Mouse (Mus musculus) myocyte (in vitro differentiated cells): Measurements from ENCODE around the gene Rgr. TPM values are rescaled to one million over a fixed set of nuclear protein-coding genes. Genes with fewer than 3 reads are reported as not detected.

Experiments used
- H3K27me3 ChIP-seq: one replicate; pipeline ENCODE4 v1.6.1; 2011; ENCODE audit not compliant: control insufficient read depth, insufficient read depth, insufficient read length
- H3K36me3 ChIP-seq: one replicate; pipeline ENCODE4 v1.6.1; 2011; ENCODE audit not compliant: control insufficient read depth, insufficient read depth
- H3K4me2 ChIP-seq: one replicate; pipeline ENCODE4 v1.6.1; 2011; ENCODE audit warnings: low read depth, control low read depth
- H3K4me3 ChIP-seq: one replicate; pipeline ENCODE4 v1.5.1; 2011; ENCODE audit warnings: mild to moderate bottlenecking, control low read depth, moderate library complexity
- H3K79me2 ChIP-seq: one replicate; pipeline ENCODE4 v1.6.1; 2011; ENCODE audit not compliant: control insufficient read depth, insufficient read depth
- H3ac ChIP-seq: one replicate; pipeline ENCODE4 v1.6.1; 2011; ENCODE audit not compliant: control insufficient read depth, insufficient read length
- CEBPB ChIP-seq: IDR thresholded peaks from 2 replicates; pipeline ENCODE4 v1.6.1; 2011; ENCODE audit warnings: mild to moderate bottlenecking, moderate library complexity; ENCODE audit not compliant: poor library complexity, insufficient read depth, severe bottlenecking
- E2F4 ChIP-seq: IDR thresholded peaks from one replicate; pipeline ENCODE4 v1.6.1; 2011; ENCODE audit warnings: mild to moderate bottlenecking, control low read depth, moderate library complexity; ENCODE audit not compliant: insufficient read depth
- MAX ChIP-seq: IDR thresholded peaks from one replicate; pipeline ENCODE4 v1.6.1; 2011; ENCODE audit warnings: low read depth, mild to moderate bottlenecking, control low read depth
- MYOD1 ChIP-seq, 3 experiments: IDR thresholded peaks; one replicate each; pipeline ENCODE4 v1.6.1; 2011; ENCODE audit warnings: control low read depth in 2 of 3, low read depth in 2 of 3, mild to moderate bottlenecking in 2 of 3, moderate library complexity in 1 of 3; ENCODE audit not compliant: insufficient read length in 2 of 3, control insufficient read depth in 1 of 3
- MYOG ChIP-seq, 3 experiments: IDR thresholded peaks; one replicate each; pipeline ENCODE4 v1.6.1; 2011; ENCODE audit warnings: control low read depth in 2 of 3, low read depth in 2 of 3, mild to moderate bottlenecking in 2 of 3; ENCODE audit not compliant: insufficient read length in 2 of 3, control insufficient read depth in 1 of 3, insufficient read depth in 1 of 3
- POLR2A ChIP-seq: IDR thresholded peaks from one replicate; pipeline ENCODE4 v1.6.1; 2011; ENCODE audit warnings: low read depth, mild to moderate bottlenecking, control low read depth, moderate library complexity; ENCODE audit not compliant: insufficient read length
- POLR2AphosphoS2 ChIP-seq: IDR thresholded peaks from one replicate; pipeline ENCODE4 v1.6.1; 2011; ENCODE audit warnings: low read depth, control low read depth; ENCODE audit not compliant: insufficient read length
- REST ChIP-seq: IDR thresholded peaks from one replicate; pipeline ENCODE4 v1.6.1; 2011; ENCODE audit warnings: mild to moderate bottlenecking, control low read depth, moderate library complexity; ENCODE audit not compliant: insufficient read depth, insufficient read length
- SRF ChIP-seq: IDR thresholded peaks from one replicate; pipeline ENCODE4 v1.6.1; 2011; ENCODE audit warnings: low read depth; ENCODE audit not compliant: control insufficient read depth, insufficient read length
- TCF12 ChIP-seq: IDR thresholded peaks from one replicate; pipeline ENCODE4 v1.6.1; 2011; ENCODE audit warnings: mild to moderate bottlenecking, control low read depth; ENCODE audit not compliant: poor library complexity, insufficient read depth, severe bottlenecking
- TCF3 ChIP-seq: IDR thresholded peaks from one replicate; pipeline ENCODE4 v1.6.1; 2011; ENCODE audit warnings: low read depth, control low read depth; ENCODE audit not compliant: insufficient read length
- USF1 ChIP-seq: IDR thresholded peaks from one replicate; pipeline ENCODE4 v1.6.1; 2011; ENCODE audit warnings: low read depth, mild to moderate bottlenecking, control low read depth, moderate library complexity
- polyA plus RNA-seq: library from polyadenylated mRNA; unstranded; fragments of >200 nt; fragmentation: generic; extraction: Trizol; gene quantifications from one replicate; pipeline ENCODE4 v1.2.1, GENCODE M21; 2012; ENCODE audit warnings: missing spikeins

The Rgr gene
- polyA plus RNA-seq, 1 experiment = not detected

- Histone ChIP-seq H3K79me2 (no peaks in the 10 kb centered on the region), H3K36me3 (no peaks in the 10 kb centered on the region), H3K4me2 (no peak overlapping the region), H3K27me3 (peaks cover 9% of the 10 kb centered on the region), H3K4me3 (no peak overlapping the region), H3ac (no peak overlapping the region)
- TF ChIP-seq MAX (no peak), USF1 (no peak), MYOD1 (IDR thresholded peaks at IDR 0.05; ENCODE audit: control insufficient read depth in 1 of 3, insufficient read length in 2 of 3, low read depth in 2 of 3) (no peak)
Measured at GRCm38 (mm10) chr14:37034432-37034831, 14.3 kb downstream of the Rgr start.

- Histone ChIP-seq H3ac (no peak overlapping the region), H3K4me3 (no peak overlapping the region), H3K4me2 (peak overlapping the region; percentile 99), H3K36me3 (no peaks in the 10 kb centered on the region), H3K27me3 (peaks cover 9% of the 10 kb centered on the region), H3K79me2 (no peaks in the 10 kb centered on the region)
- peak in 1 of 3 experiments; percentile 12 for TF ChIP-seq MYOD1 (IDR thresholded peaks at IDR 0.05; ENCODE audit: control insufficient read depth in 1 of 3, insufficient read length in 2 of 3, low read depth in 2 of 3)
- TF ChIP-seq MYOG (IDR thresholded peaks at IDR 0.05; ENCODE audit: control insufficient read depth in 1 of 3, insufficient read depth in 1 of 3, insufficient read length in 2 of 3, low read depth in 2 of 3) = peak in 1 of 3 experiments; percentile 7
- no peak for TF ChIP-seq SRF
Measured at GRCm38 (mm10) chr14:37033241-37033640, 15.5 kb downstream of the Rgr start.

- H3K4me2 ChIP-seq = peak overlapping the region; percentile 99
- TF ChIP-seq USF1 (no peak), TCF3 (peak; percentile 89), SRF (no peak), MYOD1 (IDR thresholded peaks at IDR 0.05; ENCODE audit: control insufficient read depth in 1 of 3, insufficient read length in 2 of 3, low read depth in 2 of 3) (peak in 2 of 3 experiments; percentile 98 to 99), MAX (no peak), CEBPB (no peak), E2F4 (no peak), MYOG (IDR thresholded peaks at IDR 0.05; ENCODE audit: control insufficient read depth in 1 of 3, insufficient read depth in 1 of 3, insufficient read length in 2 of 3, low read depth in 2 of 3) (peak; percentile 56 to 96 (median 95)), POLR2A (no peak), POLR2AphosphoS2 (no peak), TCF12 (peak; percentile 84), REST (no peak)
- H3K79me2 ChIP-seq = no peaks in the 10 kb centered on the region
- no peaks in the 10 kb centered on the region for H3K36me3 ChIP-seq
- peaks cover 9% of the 10 kb centered on the region for H3K27me3 ChIP-seq
- H3K4me3 ChIP-seq = no peak overlapping the region
- no peak overlapping the region for H3ac ChIP-seq
Measured at GRCm38 (mm10) chr14:37032481-37033104, 16.2 kb downstream of the Rgr start.

- no peak overlapping the region for H3K4me2 ChIP-seq
- peaks cover 14% of the 10 kb centered on the region for H3K27me3 ChIP-seq
- H3K36me3 ChIP-seq = no peaks in the 10 kb centered on the region
- H3ac ChIP-seq = no peak overlapping the region
- TF ChIP-seq MAX = no peak
- TF ChIP-seq MYOD1 (IDR thresholded peaks at IDR 0.05; ENCODE audit: control insufficient read depth in 1 of 3, insufficient read length in 2 of 3, low read depth in 2 of 3) = no peak
- TF ChIP-seq MYOG (IDR thresholded peaks at IDR 0.05; ENCODE audit: control insufficient read depth in 1 of 3, insufficient read depth in 1 of 3, insufficient read length in 2 of 3, low read depth in 2 of 3) = no peak
- no peak for TF ChIP-seq TCF12
- no peak for TF ChIP-seq CEBPB
- TF ChIP-seq E2F4 = no peak
- TF ChIP-seq TCF3 = no peak
- no peak for TF ChIP-seq POLR2AphosphoS2
- no peak for TF ChIP-seq POLR2A
- TF ChIP-seq USF1 = no peak
- no peak for TF ChIP-seq REST
- TF ChIP-seq SRF = no peak
- no peaks in the 10 kb centered on the region for H3K79me2 ChIP-seq
- H3K4me3 ChIP-seq = no peak overlapping the region
Measured at GRCm38 (mm10) chr14:37028555-37028954, 20.2 kb downstream of the Rgr start.

GRCm38 (mm10) chr14:37027951-37028350, 20.8 kb downstream of the Rgr start:
- Histone ChIP-seq H3K36me3 (no peaks in the 10 kb centered on the region), H3K27me3 (peaks cover 14% of the 10 kb centered on the region), H3K4me3 (no peak overlapping the region), H3K4me2 (no peak overlapping the region), H3ac (no peak overlapping the region), H3K79me2 (no peaks in the 10 kb centered on the region)
- TF ChIP-seq SRF (no peak), POLR2AphosphoS2 (no peak), POLR2A (no peak), MYOG (IDR thresholded peaks at IDR 0.05; ENCODE audit: control insufficient read depth in 1 of 3, insufficient read depth in 1 of 3, insufficient read length in 2 of 3, low read depth in 2 of 3) (no peak), TCF12 (no peak), CEBPB (no peak), MAX (no peak), USF1 (no peak), E2F4 (no peak), TCF3 (no peak), MYOD1 (IDR thresholded peaks at IDR 0.05; ENCODE audit: control insufficient read depth in 1 of 3, insufficient read length in 2 of 3, low read depth in 2 of 3) (no peak), REST (no peak)
